Mouse (Mus musculus) C2C12 (cell line): Measurements from ENCODE around the gene Traf2.

Experiments
- CTCF ChIP-seq: IDR thresholded peaks from one replicate; pipeline ENCODE4 v1.5.1; 2011; ENCODE audit not compliant: control insufficient read depth, insufficient read depth, insufficient read length
- FOSL1 ChIP-seq: IDR thresholded peaks from one replicate; pipeline ENCODE4 v1.8.0; 2011; ENCODE audit warnings: mild to moderate bottlenecking, low read length; ENCODE audit not compliant: poor library complexity, insufficient read depth, severe bottlenecking
- MAX ChIP-seq: IDR thresholded peaks from one replicate; pipeline ENCODE4 v1.6.1; 2011; ENCODE audit warnings: mild to moderate bottlenecking, control low read depth
- MYOD1 ChIP-seq: IDR thresholded peaks from one replicate; pipeline ENCODE4 v1.6.1; 2011; ENCODE audit warnings: low read depth; ENCODE audit not compliant: control insufficient read depth, insufficient read length
- USF1 ChIP-seq: IDR thresholded peaks from one replicate; pipeline ENCODE4 v1.6.1; 2011; ENCODE audit warnings: low read depth, mild to moderate bottlenecking, control low read depth, moderate library complexity

DNA sequence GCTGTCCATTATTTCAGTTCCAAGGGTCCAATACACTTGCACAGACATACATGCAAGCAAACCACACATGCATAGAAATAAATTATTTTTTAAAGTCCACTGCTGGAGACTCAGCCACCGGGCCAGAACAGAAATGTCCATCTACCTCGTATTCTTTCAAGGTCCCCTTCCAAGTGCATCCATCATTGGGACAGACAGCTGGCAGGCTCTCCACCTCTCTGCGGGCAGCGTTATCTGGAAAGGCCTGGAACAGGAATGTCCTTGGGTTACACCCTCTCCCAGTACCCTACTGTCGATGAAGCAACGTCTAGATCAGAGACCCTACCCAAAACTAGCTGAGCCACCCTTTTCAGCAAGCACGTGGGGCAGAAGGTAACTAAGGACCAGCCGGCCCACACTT is 10.2 kb downstream of the Traf2 start:
- no peak for TF ChIP-seq CTCF
- TF ChIP-seq MAX: no peak
- TF ChIP-seq USF1: no peak
- no peak for TF ChIP-seq MYOD1
- TF ChIP-seq FOSL1: no peak
